8 mouse cellular contexts compared by ENCODE assay signal in genomic region chr1:153652938-153653623, GRCm38 (mm10). TPM values are rescaled to one million over a fixed set of nuclear protein-coding genes. Genes with fewer than 3 reads are reported as not detected.
DNase-seq lines count a peak whose midpoint lies in the region; ATAC-seq and TF ChIP-seq lines count a peak whose summit lies in the region.

TSS of gene Rgs8 (plus strand) at chr1:153653025.

- peak within 1 kb of the TSS; percentile 62 for H3K4me2 ChIP-seq in heart, embryonic 16.5 days (ENCODE audit: low read depth, low read length)
- H3K4me2 ChIP-seq in forebrain, embryonic 11.5 days (ENCODE audit: low read depth, low read length, severe bottlenecking): peak within 1 kb of the TSS; percentile 47
- peak within 1 kb of the TSS; percentile 68 for H3K4me2 ChIP-seq in midbrain, embryonic 15.5 days

- H3K9me3 ChIP-seq in heart, embryonic 16.5 days (replicated peaks; ENCODE audit: control insufficient read depth, low read length): no peaks in the 10 kb centered on the region
- H3K9me3 ChIP-seq in forebrain, embryonic 11.5 days (ENCODE audit: control insufficient read depth, low read length): no peaks in the 10 kb centered on the region
- H3K9me3 ChIP-seq in midbrain, embryonic 15.5 days: no peaks in the 10 kb centered on the region

- intact Hi-C loops in heart, postnatal 25 days (cut with DNase I): no loop called here

- no peak for DNase-seq in heart, postnatal 25 days (ENCODE audit: low spot score)
- peak; percentile 90 for DNase-seq in brain, embryonic 14.5 days (ENCODE audit: low read depth)
- DNase-seq in forebrain, embryonic 11.5 days (ENCODE audit: low spot score): peak; percentile 83
- no peak for DNase-seq in layer of hippocampus, postnatal 25 days (ENCODE audit: extremely low spot score in 1 of 2, low spot score in 1 of 2)
- no peak for DNase-seq in gastrocnemius, postnatal 25 days

- ATAC-seq in heart, embryonic 16.5 days (replicated peaks; ENCODE audit: extremely low read depth, insufficient read depth, low FRiP score): peak; percentile 41
- peak; percentile 83 for ATAC-seq in forebrain, embryonic 11.5 days (replicated peaks; ENCODE audit: low FRiP score)
- peak; percentile 88 for ATAC-seq in midbrain, embryonic 15.5 days (replicated peaks)
- ATAC-seq in inflammation-experienced regulatory T-cells, adult 6 months: no peak

- TF ChIP-seq CTCF in brain, embryonic 14.5 days (IDR thresholded peaks at IDR 0.05; ENCODE audit: borderline replicate concordance, extremely low read depth, insufficient read depth, insufficient read length): no peak

- H3K4me3 ChIP-seq in heart, embryonic 16.5 days (ENCODE audit: low read length): peak within 1 kb of the TSS; percentile 29
- H3K4me3 ChIP-seq in forebrain, embryonic 11.5 days (ENCODE audit: low read depth, low read length): peak within 1 kb of the TSS; percentile 27
- peak within 1 kb of the TSS; percentile 46 for H3K4me3 ChIP-seq in midbrain, embryonic 15.5 days

- peak within 1 kb of the TSS; percentile 2; the same call in 1 of the 2 replicates for H3K9ac ChIP-seq in heart, embryonic 16.5 days (ENCODE audit: low read length)
- peak within 1 kb of the TSS; percentile 42 for H3K9ac ChIP-seq in forebrain, embryonic 11.5 days (ENCODE audit: low read length)
- H3K9ac ChIP-seq in midbrain, embryonic 15.5 days: peak within 1 kb of the TSS; percentile 52

- no peak for TF ChIP-seq POLR2A in brain, embryonic 14.5 days (IDR thresholded peaks at IDR 0.05; ENCODE audit: borderline replicate concordance, extremely low read depth, insufficient read depth, insufficient read length, poor library complexity, severe bottlenecking)

- 2% methylated on average over 26 of the region's 26 CpGs for WGBS in heart, embryonic 16.5 days
- under 1% methylated on average over 26 of the region's 26 CpGs for WGBS in forebrain, embryonic 11.5 days
- under 1% methylated on average over 26 of the region's 26 CpGs for WGBS in midbrain, embryonic 15.5 days

- peaks cover 26% of the 10 kb centered on the region for H3K27me3 ChIP-seq in heart, embryonic 16.5 days (ENCODE audit: control insufficient read depth, insufficient read depth, low read length)
- no peaks in the 10 kb centered on the region; the same call in 1 of the 2 replicates for H3K27me3 ChIP-seq in forebrain, embryonic 11.5 days (ENCODE audit: control insufficient read depth, insufficient read depth, low read length)
- H3K27me3 ChIP-seq in midbrain, embryonic 15.5 days (replicated peaks): no peaks in the 10 kb centered on the region

- no peak within 1 kb of the TSS for H3K27ac ChIP-seq in heart, embryonic 16.5 days (ENCODE audit: low read length)
- no peak within 1 kb of the TSS for H3K27ac ChIP-seq in forebrain, embryonic 11.5 days (ENCODE audit: low read depth, low read length)
- H3K27ac ChIP-seq in midbrain, embryonic 15.5 days: peak within 1 kb of the TSS; percentile 81

- no peaks in the 10 kb centered on the region for H3K36me3 ChIP-seq in heart, embryonic 16.5 days (ENCODE audit: control insufficient read depth, insufficient read depth)
- no peaks in the 10 kb centered on the region for H3K36me3 ChIP-seq in forebrain, embryonic 11.5 days (ENCODE audit: control insufficient read depth, insufficient read depth, low read length)
- no peaks in the 10 kb centered on the region for H3K36me3 ChIP-seq in midbrain, embryonic 15.5 days (replicated peaks)

- H3K4me1 ChIP-seq in heart, embryonic 16.5 days (ENCODE audit: control insufficient read depth, insufficient read depth, low read length): peaks cover 9% of the 10 kb centered on the region
- peaks cover 14% of the 10 kb centered on the region; the same call in 1 of the 2 replicates for H3K4me1 ChIP-seq in forebrain, embryonic 11.5 days (replicated peaks; ENCODE audit: control insufficient read depth, insufficient read depth, low read length)
- H3K4me1 ChIP-seq in midbrain, embryonic 15.5 days: peaks cover 55% of the 10 kb centered on the region

RNA-seq across cellular contexts. Expression of gene Rgs8, which starts in this region (rescaled TPM):
- 0.21 and 0.32 TPM in 2 replicates for polyA plus RNA-seq in heart, embryonic 16.5 days (2015; fragmentation: Nextera tagmentation; extraction: Ambion mirVana)
- total RNA-seq in heart, postnatal 25 days (2021): not detected
- polyA plus RNA-seq in brain, embryonic 14.5 days (2012; rRNA removed): 31.1 and 46.2 TPM in 2 replicates
- polyA plus RNA-seq in forebrain, embryonic 11.5 days (2014; fragmentation: Nextera tagmentation; extraction: Ambion mirVana): 12.1 and 12.2 TPM in 2 replicates
- total RNA-seq in layer of hippocampus, postnatal 25 days (2021): 10 to 100 TPM; 66.1 to 70.2 TPM
- 42.0 and 46.9 TPM in 2 replicates for polyA plus RNA-seq in midbrain, embryonic 15.5 days (2015; fragmentation: Nextera tagmentation; extraction: Ambion mirVana)
- polyA plus RNA-seq in inflammation-experienced regulatory T-cells, adult 6 months (2017; shearing (Covaris generic)): under 1 TPM; 0.35 to 0.68 (median 0.36) TPM
- total RNA-seq in gastrocnemius, postnatal 25 days (2021): under 1 TPM in 1 of 2 experiments, not detected in 1; 0.32 TPM

Comparison
In these comparisons a context has a peak if more than half of its experiments do, and no peak if none do; other contexts are left out.
1. RNA of gene Rgs8 (total RNA-seq): 66.1 to 70.2 TPM in layer of hippocampus, postnatal 25 days; 0.32 TPM in gastrocnemius, postnatal 25 days and not detected in heart, postnatal 25 days; every median in the first group is over 10 times any median in the second.
2. Peak in ATAC-seq, H3K4me3 ChIP-seq, H3K9ac ChIP-seq and H3K4me2 ChIP-seq in heart, embryonic 16.5 days; RNA of the gene not detected or under 1 TPM.
3. H3K9ac ChIP-seq: peak in every context shown above with its lines; median percentile 52 in midbrain, embryonic 15.5 days; 42 in forebrain, embryonic 11.5 days; 2 in heart, embryonic 16.5 days.
4. DNase-seq: peak in brain, embryonic 14.5 days (single experiment) and forebrain, embryonic 11.5 days (single experiment); none in heart, postnatal 25 days (single experiment), layer of hippocampus, postnatal 25 days (0 of 2) and gastrocnemius, postnatal 25 days (single experiment).
5. Peak in every context shown above with its lines, with median percentiles within 50 percentile points of each other: H3K4me2 ChIP-seq and H3K4me3 ChIP-seq.